In the genomic region with DNA sequence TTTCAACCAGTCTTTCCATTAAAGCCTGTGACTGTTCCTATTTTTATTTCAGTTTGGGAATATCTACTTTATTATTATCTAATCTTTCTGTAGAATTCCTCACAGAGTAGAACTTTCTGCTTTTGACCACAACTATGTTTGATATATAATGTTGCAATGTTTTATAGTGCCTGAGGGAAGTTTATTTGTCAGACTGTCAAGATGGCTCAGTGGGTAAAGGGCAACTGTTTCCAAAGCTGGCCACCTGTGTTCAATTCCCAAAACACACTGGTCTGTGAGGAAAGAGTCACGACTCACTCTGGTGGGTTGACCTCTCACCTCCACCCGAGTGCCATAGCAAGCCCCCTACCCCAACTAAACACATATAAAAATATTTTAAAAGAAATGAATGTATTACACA, we compare ENCODE assay signal across 30 mouse cellular contexts.
"Had no signal": no experiment of that assay in that cellular context is flagged by ENCODE, and none has a peak within 500 bp of the region (broad histone marks: within the 10 kb centered on the region; RNA-seq: fewer than 3 reads in every experiment).

No protein-coding gene starts in this region.

- H3K27ac ChIP-seq: limb, embryonic 10.5 days; limb, embryonic 12.5 days; limb, embryonic 13.5 days; limb, embryonic 15.5 days; liver, embryonic 13.5 days; liver, embryonic 14.5 days; liver, embryonic 15.5 days; lung, embryonic 15.5 days; macrophage; midbrain, embryonic 10.5 days; midbrain, embryonic 12.5 days; midbrain, embryonic 13.5 days; midbrain, embryonic 15.5 days; neural tube, embryonic 12.5 days had no signal

- H3K9ac ChIP-seq: limb, embryonic 12.5 days; limb, embryonic 13.5 days; limb, embryonic 15.5 days; liver, embryonic 13.5 days; liver, embryonic 14.5 days; liver, embryonic 15.5 days; lung, embryonic 14.5 days; lung, embryonic 15.5 days; midbrain, embryonic 12.5 days; midbrain, embryonic 13.5 days; midbrain, embryonic 15.5 days; neural tube, embryonic 12.5 days had no signal

- ATAC-seq: lung, postnatal 0 days; midbrain, embryonic 13.5 days; midbrain, embryonic 15.5 days; midbrain, embryonic 16.5 days had no signal

- H3K4me3 ChIP-seq: limb, embryonic 10.5 days; limb, embryonic 12.5 days; limb, embryonic 13.5 days; limb, embryonic 15.5 days; liver, embryonic 13.5 days; liver, embryonic 15.5 days; lung, embryonic 15.5 days; megakaryocyte, embryonic 14.5 days; midbrain, embryonic 10.5 days; midbrain, embryonic 12.5 days; midbrain, embryonic 13.5 days; midbrain, embryonic 15.5 days; myocyte; neural tube, embryonic 12.5 days had no signal

- DNase-seq: left cerebral cortex, postnatal 4 days; liver; liver, embryonic 13.5 days; lung, adult 18-20 months; lung, adult 2 months; lung, embryonic 14.5 days; lung, postnatal 10 days; lung, postnatal 14 days; lung, postnatal 36 days; lung, postnatal 4 days; midbrain, embryonic 14.5 days had no signal

- H3K36me3 ChIP-seq: midbrain, embryonic 15.5 days had no signal

- H3K4me2 ChIP-seq: limb, embryonic 12.5 days; limb, embryonic 13.5 days; limb, embryonic 15.5 days; liver, embryonic 11.5 days; liver, embryonic 13.5 days; liver, embryonic 15.5 days; lung, embryonic 14.5 days; lung, embryonic 15.5 days; midbrain, embryonic 11.5 days; midbrain, embryonic 12.5 days; midbrain, embryonic 13.5 days; midbrain, embryonic 15.5 days; neural tube, embryonic 12.5 days had no signal

- H3K9me3 ChIP-seq: limb, embryonic 10.5 days; limb, embryonic 12.5 days; limb, embryonic 13.5 days; limb, embryonic 15.5 days; liver, embryonic 13.5 days; liver, embryonic 15.5 days; lung, embryonic 15.5 days; megakaryocyte, embryonic 14.5 days; midbrain, embryonic 10.5 days; midbrain, embryonic 12.5 days; midbrain, embryonic 13.5 days; midbrain, embryonic 15.5 days; neural tube, embryonic 12.5 days had no signal

- H3K4me1 ChIP-seq: limb, embryonic 10.5 days; limb, embryonic 12.5 days; limb, embryonic 13.5 days; limb, embryonic 15.5 days; liver, embryonic 13.5 days; liver, embryonic 15.5 days; lung, embryonic 15.5 days; megakaryocyte, embryonic 14.5 days; midbrain, embryonic 10.5 days; midbrain, embryonic 12.5 days; midbrain, embryonic 13.5 days; midbrain, embryonic 15.5 days; neural tube, embryonic 12.5 days had no signal

- H3K27me3 ChIP-seq: limb, embryonic 12.5 days; limb, embryonic 13.5 days; limb, embryonic 15.5 days; liver, embryonic 13.5 days; liver, embryonic 15.5 days; lung, embryonic 15.5 days; megakaryocyte, embryonic 14.5 days; midbrain, embryonic 12.5 days; midbrain, embryonic 13.5 days; midbrain, embryonic 15.5 days; neural tube, embryonic 12.5 days had no signal
